17 mouse cellular contexts compared by ENCODE assay signal in the genomic region with DNA sequence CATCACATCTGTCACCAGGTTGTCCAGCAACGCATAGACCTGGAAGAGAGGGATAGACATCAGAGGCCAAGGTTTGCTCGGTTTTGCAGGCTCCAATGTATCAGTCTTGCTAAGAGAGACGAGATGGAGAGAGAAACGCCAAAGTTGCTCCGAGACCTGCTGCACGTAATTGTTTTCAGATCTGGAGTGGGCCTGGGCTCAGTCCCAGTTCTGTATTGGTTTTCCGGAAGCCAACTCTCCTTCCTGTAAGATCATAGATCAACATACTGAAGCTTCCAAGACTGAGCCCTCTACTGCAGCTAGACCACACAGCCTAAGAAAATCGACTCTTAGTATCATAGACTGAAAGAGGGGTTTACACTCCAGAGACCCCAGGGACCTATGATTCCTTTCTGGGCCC. TPM values are rescaled to one million over a fixed set of nuclear protein-coding genes. Genes with fewer than 3 reads are reported as not detected.
"Had no signal": no experiment of that assay in that cellular context is flagged by ENCODE, and none has a peak within 500 bp of the region (broad histone marks: within the 10 kb centered on the region; RNA-seq: fewer than 3 reads in every experiment).

No protein-coding gene starts in this region.

- H3K4me2 ChIP-seq: neural tube, embryonic 13.5 days; neural tube, embryonic 15.5 days; stomach, embryonic 15.5 days had no signal

- H3K9me3 ChIP-seq: neural tube, embryonic 13.5 days; neural tube, embryonic 15.5 days; stomach, embryonic 15.5 days had no signal

- H3K36me3 ChIP-seq: neural tube, embryonic 13.5 days; neural tube, embryonic 15.5 days; stomach, embryonic 15.5 days had no signal

- H3K9ac ChIP-seq: neural tube, embryonic 13.5 days; neural tube, embryonic 15.5 days; stomach, embryonic 15.5 days had no signal

- H3K4me3 ChIP-seq: neural tube, embryonic 13.5 days; neural tube, embryonic 15.5 days; stomach, embryonic 15.5 days had no signal

- DNase-seq: retina, postnatal 1 day; right cerebral cortex, adult 18-20 months; right cerebral cortex, postnatal 14 days; right cerebral cortex, postnatal 25 days; right cerebral cortex, postnatal 4 days; spleen, adult 18-20 months; thymus, adult 18-20 months; thymus, adult 2 months; thymus, postnatal 14 days; thymus, postnatal 25 days; thymus, postnatal 36 days; thymus, postnatal 4 days had no signal

- H3K27me3 ChIP-seq: stomach, embryonic 15.5 days had no signal

- H3K27ac ChIP-seq: neural tube, embryonic 13.5 days; neural tube, embryonic 15.5 days; stomach, embryonic 15.5 days had no signal

RNA-seq across cellular contexts. Expression of gene Spata20, which starts 15.5 kb away (rescaled TPM):
- polyA plus RNA-seq: small intestine, adult 2 months; spleen, adult 2 months had no signal
